Mouse (Mus musculus): ENCODE data around the gene Kif7. TPM values are rescaled to one million over a fixed set of nuclear protein-coding genes. Genes with fewer than 3 reads are reported as not detected.

Kif7 gene
- 1.2 and 1.4 TPM in 2 replicates for polyA plus RNA-seq (2015; fragmentation: Nextera tagmentation; extraction: Ambion mirVana)

DNA sequence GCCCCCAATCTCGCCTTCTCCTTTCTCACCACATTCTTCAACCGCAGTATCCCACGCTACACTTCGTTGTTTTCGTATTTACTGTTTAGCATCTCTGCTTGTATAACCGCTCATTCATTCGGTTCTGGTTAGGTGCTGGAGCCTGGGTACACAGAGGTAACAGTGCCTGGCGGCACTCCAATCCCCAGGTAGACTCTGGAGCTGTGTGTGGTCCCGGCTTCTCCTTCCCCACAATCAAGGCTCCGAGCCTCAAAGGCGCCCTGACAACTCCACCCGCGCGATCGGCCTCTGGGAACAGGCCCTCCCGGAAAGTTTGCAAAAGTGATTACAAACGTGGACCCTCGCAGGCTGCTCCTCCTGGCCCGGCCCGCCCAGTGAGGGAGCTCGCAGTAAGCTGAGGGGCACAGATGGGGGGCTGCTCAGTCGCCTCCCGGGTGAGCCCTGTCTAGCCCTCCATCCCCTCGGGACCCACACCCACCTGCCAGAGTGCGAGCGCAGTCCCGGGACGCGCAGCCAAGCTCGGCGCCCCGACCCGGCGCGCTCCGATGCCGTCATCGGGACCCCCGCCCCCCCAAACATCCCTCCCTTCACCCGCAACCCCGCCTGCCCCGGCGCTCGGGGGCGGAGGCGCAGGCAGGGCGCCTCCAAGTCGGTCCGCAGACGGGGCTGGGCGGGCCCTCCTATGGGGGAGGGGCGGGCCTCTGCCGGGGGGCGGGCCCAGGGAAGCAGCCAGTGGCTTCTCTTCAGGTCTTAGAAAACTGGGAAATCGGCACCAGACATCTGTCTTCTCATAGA, at the start of gene Kif7:
TSS of gene Kif7 (minus strand) at position 534 of the 795 bp plus-strand sequence.
- Histone ChIP-seq H3K9me3 (ENCODE audit: control insufficient read depth, low read length) (no peaks in the 10 kb centered on the region), H3K9ac (ENCODE audit: low read depth, low read length) (peak within 1 kb of the TSS; percentile 80), H3K4me3 (ENCODE audit: low read length) (peak within 1 kb of the TSS; percentile 78), H3K4me1 (ENCODE audit: control insufficient read depth, insufficient read depth, low read length) (peaks cover 10% of the 10 kb centered on the region), H3K36me3 (ENCODE audit: control insufficient read depth, insufficient read depth, low read length) (no peaks in the 10 kb centered on the region), H3K4me2 (ENCODE audit: low read depth, low read length) (peak within 1 kb of the TSS; percentile 88), H3K27ac (ENCODE audit: low read length) (no peak within 1 kb of the TSS), H3K27me3 (replicated peaks; ENCODE audit: control insufficient read depth, insufficient read depth, low read length) (0 out of 2 replicates have a peak, but pooled peaks cover 2% of the 10 kb centered on the region)
- peak; percentile 97 for ATAC-seq
- WGBS = under 1% methylated on average over 45 of the region's 55 CpGs

DNA sequence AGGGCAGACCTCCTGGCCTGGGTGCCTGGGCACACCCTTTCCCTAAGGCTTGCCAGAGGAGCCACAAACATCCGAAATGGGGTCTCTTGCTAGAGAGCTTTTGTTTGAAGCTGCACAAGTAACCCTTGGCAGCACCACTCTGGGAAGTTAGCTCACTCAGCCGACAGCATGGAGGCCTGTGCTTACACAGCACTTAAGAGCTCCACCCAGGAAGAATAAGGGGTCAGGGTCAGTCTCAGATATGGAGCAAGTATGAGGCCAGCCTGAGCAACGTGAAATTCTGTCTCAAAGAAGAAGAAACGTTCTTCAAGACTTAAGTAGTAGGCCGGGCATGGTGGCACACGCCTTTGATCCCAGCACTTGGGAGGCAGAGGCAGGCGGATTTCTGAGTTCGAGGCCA, 46.6 kb upstream of the Kif7 start:
- Histone ChIP-seq H3K27ac (ENCODE audit: low read length) (no peak overlapping the region), H3K9ac (ENCODE audit: low read depth, low read length) (no peak overlapping the region), H3K4me3 (ENCODE audit: low read length) (no peak overlapping the region), H3K27me3 (replicated peaks; ENCODE audit: control insufficient read depth, insufficient read depth, low read length) (no peaks in the 10 kb centered on the region), H3K4me2 (ENCODE audit: low read depth, low read length) (no peak overlapping the region), H3K36me3 (ENCODE audit: control insufficient read depth, insufficient read depth, low read length) (no peaks in the 10 kb centered on the region), H3K9me3 (ENCODE audit: control insufficient read depth, low read length) (no peaks in the 10 kb centered on the region), H3K4me1 (ENCODE audit: control insufficient read depth, insufficient read depth, low read length) (no peaks in the 10 kb centered on the region)
- ATAC-seq = no peak
- 71% methylated on average over 8 of the region's 8 CpGs for WGBS

DNA sequence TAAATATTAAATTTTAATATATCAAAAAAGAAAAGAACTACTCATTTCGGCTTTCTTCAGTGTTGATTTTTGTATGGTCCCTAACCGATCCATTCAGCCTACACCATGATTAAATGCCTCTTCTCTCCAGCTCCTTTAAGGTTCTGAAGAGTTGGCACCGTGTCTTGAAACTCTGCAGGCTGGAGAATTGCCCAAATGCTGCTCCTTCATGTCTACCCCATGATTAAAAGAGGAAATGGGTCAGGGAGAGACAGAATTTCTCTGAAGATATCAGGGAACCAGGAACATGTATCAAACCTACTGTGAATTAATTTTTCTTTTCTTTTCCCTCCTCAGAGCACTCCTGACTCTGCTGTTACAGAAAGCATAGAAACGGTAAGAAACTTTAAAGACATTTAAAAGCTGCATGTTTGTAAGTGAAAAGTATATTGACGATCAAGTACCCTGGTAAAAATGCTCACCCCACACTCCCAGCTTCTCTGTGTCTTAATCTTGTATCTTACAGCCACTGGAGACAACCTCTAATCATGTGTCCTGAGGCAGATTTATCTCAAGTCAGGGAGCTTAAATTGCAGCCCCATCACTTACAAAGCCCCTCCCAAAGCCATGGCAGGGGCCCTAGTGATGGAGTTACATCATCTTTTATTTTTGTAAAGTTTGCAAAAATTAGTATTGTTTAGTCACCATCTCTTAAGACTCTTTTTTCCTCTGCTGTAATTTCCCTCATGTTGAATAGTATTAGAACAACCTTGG, 45.8 kb upstream of the Kif7 start:
- Histone ChIP-seq H3K4me3 (ENCODE audit: low read length) (no peak overlapping the region), H3K4me1 (ENCODE audit: control insufficient read depth, insufficient read depth, low read length) (no peaks in the 10 kb centered on the region), H3K9me3 (ENCODE audit: control insufficient read depth, low read length) (no peaks in the 10 kb centered on the region), H3K36me3 (ENCODE audit: control insufficient read depth, insufficient read depth, low read length) (no peaks in the 10 kb centered on the region), H3K27ac (ENCODE audit: low read length) (no peak overlapping the region), H3K4me2 (ENCODE audit: low read depth, low read length) (no peak overlapping the region), H3K27me3 (replicated peaks; ENCODE audit: control insufficient read depth, insufficient read depth, low read length) (no peaks in the 10 kb centered on the region), H3K9ac (ENCODE audit: low read depth, low read length) (no peak overlapping the region)
- ATAC-seq = no peak
- WGBS = 82% methylated on average over 5 of the region's 5 CpGs

DNA sequence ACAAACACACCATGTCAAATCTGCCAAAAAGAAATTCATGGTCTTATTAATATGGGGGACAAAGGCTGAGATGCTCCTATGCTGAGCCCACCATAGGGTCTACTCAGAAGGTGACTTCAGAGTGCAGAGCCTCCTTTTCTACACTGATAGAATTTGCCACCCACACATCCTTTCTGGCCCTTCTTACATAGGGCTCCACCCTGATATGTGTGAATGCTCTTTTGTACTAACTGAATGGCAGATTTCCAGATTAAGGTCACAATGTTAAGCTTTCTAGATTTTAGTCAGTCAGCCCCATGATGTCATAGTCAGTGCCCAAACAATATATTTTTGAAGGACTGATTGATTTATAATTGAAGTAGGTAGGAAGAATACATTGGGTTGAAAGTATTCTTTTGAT, 44.2 kb upstream of the Kif7 start:
- no peaks in the 10 kb centered on the region for H3K9me3 ChIP-seq (ENCODE audit: control insufficient read depth, low read length)
- no peak for ATAC-seq
- H3K27ac ChIP-seq (ENCODE audit: low read length) = no peak overlapping the region
- H3K4me2 ChIP-seq (ENCODE audit: low read depth, low read length) = no peak overlapping the region
- no peaks in the 10 kb centered on the region for H3K27me3 ChIP-seq (replicated peaks; ENCODE audit: control insufficient read depth, insufficient read depth, low read length)
- no peak overlapping the region for H3K9ac ChIP-seq (ENCODE audit: low read depth, low read length)
- no peaks in the 10 kb centered on the region for H3K36me3 ChIP-seq (ENCODE audit: control insufficient read depth, insufficient read depth, low read length)
- H3K4me1 ChIP-seq (ENCODE audit: control insufficient read depth, insufficient read depth, low read length) = no peaks in the 10 kb centered on the region
- no peak overlapping the region for H3K4me3 ChIP-seq (ENCODE audit: low read length)

DNA sequence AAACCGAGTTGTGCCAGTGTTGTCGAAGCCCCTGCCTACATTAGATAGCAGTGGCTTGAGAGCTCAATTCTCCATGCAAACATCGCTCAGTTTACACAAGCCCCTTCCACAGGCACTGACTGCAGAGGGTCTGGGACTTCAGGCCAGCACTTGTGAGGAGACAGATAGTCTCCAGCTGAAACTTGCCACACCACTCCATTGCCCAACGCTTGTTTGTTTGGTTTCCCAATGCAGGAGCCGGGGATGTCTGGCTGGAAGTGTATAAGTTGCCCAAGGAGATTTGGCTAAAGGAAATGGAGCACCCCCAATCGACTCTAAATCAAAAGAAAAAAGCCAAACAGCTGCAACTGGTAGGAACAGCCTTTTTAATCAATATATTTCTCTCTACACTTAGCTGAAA, 42.7 kb upstream of the Kif7 start:
- ATAC-seq = no peak
- Histone ChIP-seq H3K9ac (ENCODE audit: low read depth, low read length) (no peak overlapping the region), H3K4me3 (ENCODE audit: low read length) (no peak overlapping the region), H3K36me3 (ENCODE audit: control insufficient read depth, insufficient read depth, low read length) (no peaks in the 10 kb centered on the region), H3K4me1 (ENCODE audit: control insufficient read depth, insufficient read depth, low read length) (no peaks in the 10 kb centered on the region), H3K27ac (ENCODE audit: low read length) (no peak overlapping the region), H3K27me3 (replicated peaks; ENCODE audit: control insufficient read depth, insufficient read depth, low read length) (no peaks in the 10 kb centered on the region), H3K4me2 (ENCODE audit: low read depth, low read length) (no peak overlapping the region), H3K9me3 (ENCODE audit: control insufficient read depth, low read length) (no peaks in the 10 kb centered on the region)
- WGBS = 38% methylated on average over 6 of the region's 6 CpGs

DNA sequence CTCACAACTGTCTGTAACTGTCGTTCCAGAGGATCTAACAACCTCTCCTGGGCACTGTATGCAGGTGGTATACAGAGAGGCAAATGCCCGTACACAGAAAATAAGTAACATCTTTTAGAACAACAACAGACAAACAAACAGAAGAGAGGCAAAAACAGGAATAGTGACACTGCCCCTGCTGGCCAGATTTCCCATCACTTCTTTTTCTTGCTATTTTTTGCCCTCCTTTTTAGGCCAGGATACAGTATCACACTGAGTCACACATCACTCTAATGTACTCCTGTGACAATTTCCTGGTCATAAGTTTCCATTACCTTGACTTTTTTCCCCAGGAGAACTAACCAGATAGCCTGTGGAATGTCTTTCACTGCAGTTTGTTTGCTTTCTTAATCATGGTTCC, 40.8 kb upstream of the Kif7 start:
- no peak overlapping the region for H3K9ac ChIP-seq (ENCODE audit: low read depth, low read length)
- H3K9me3 ChIP-seq (ENCODE audit: control insufficient read depth, low read length) = no peaks in the 10 kb centered on the region
- H3K27me3 ChIP-seq (replicated peaks; ENCODE audit: control insufficient read depth, insufficient read depth, low read length) = no peaks in the 10 kb centered on the region
- H3K36me3 ChIP-seq (ENCODE audit: control insufficient read depth, insufficient read depth, low read length) = no peaks in the 10 kb centered on the region
- no peak overlapping the region for H3K27ac ChIP-seq (ENCODE audit: low read length)
- H3K4me2 ChIP-seq (ENCODE audit: low read depth, low read length) = no peak overlapping the region
- ATAC-seq = no peak
- H3K4me3 ChIP-seq (ENCODE audit: low read length) = no peak overlapping the region
- H3K4me1 ChIP-seq (ENCODE audit: control insufficient read depth, insufficient read depth, low read length) = no peaks in the 10 kb centered on the region
- WGBS = 51% methylated on average over 2 of the region's 2 CpGs

- Histone ChIP-seq H3K9me3 (ENCODE audit: control insufficient read depth, low read length) (no peaks in the 10 kb centered on the region), H3K4me2 (ENCODE audit: low read depth, low read length) (no peak overlapping the region), H3K27me3 (replicated peaks; ENCODE audit: control insufficient read depth, insufficient read depth, low read length) (no peaks in the 10 kb centered on the region), H3K36me3 (ENCODE audit: control insufficient read depth, insufficient read depth, low read length) (no peaks in the 10 kb centered on the region), H3K4me3 (ENCODE audit: low read length) (no peak overlapping the region), H3K27ac (ENCODE audit: low read length) (no peak overlapping the region), H3K4me1 (ENCODE audit: control insufficient read depth, insufficient read depth, low read length) (no peaks in the 10 kb centered on the region), H3K9ac (ENCODE audit: low read depth, low read length) (no peak overlapping the region)
- no peak for ATAC-seq
- WGBS = 84% methylated on average over 6 of the region's 6 CpGs
Observed at GRCm38 (mm10) chr7:79749511-79749910, 34.0 kb upstream of the Kif7 start.

GRCm38 (mm10) chr7:79747659-79748058, 32.1 kb upstream of the Kif7 start:
- Histone ChIP-seq H3K9ac (ENCODE audit: low read depth, low read length) (no peak overlapping the region), H3K9me3 (ENCODE audit: control insufficient read depth, low read length) (no peaks in the 10 kb centered on the region), H3K27ac (ENCODE audit: low read length) (no peak overlapping the region), H3K36me3 (ENCODE audit: control insufficient read depth, insufficient read depth, low read length) (no peaks in the 10 kb centered on the region), H3K4me3 (ENCODE audit: low read length) (no peak overlapping the region), H3K4me2 (ENCODE audit: low read depth, low read length) (no peak overlapping the region), H3K4me1 (ENCODE audit: control insufficient read depth, insufficient read depth, low read length) (0 out of 2 replicates have a peak, but pooled peaks cover 7% of the 10 kb centered on the region), H3K27me3 (replicated peaks; ENCODE audit: control insufficient read depth, insufficient read depth, low read length) (no peaks in the 10 kb centered on the region)
- 80% methylated on average over 6 of the region's 6 CpGs for WGBS
- no peak for ATAC-seq

GRCm38 (mm10) chr7:79744585-79744984, 29.1 kb upstream of the Kif7 start:
- 70% methylated on average over 5 of the region's 5 CpGs for WGBS
- Histone ChIP-seq H3K9ac (ENCODE audit: low read depth, low read length) (no peak overlapping the region), H3K4me1 (ENCODE audit: control insufficient read depth, insufficient read depth, low read length) (0 out of 2 replicates have a peak, but pooled peaks cover 7% of the 10 kb centered on the region), H3K4me2 (ENCODE audit: low read depth, low read length) (no peak overlapping the region), H3K27ac (ENCODE audit: low read length) (no peak overlapping the region), H3K36me3 (ENCODE audit: control insufficient read depth, insufficient read depth, low read length) (no peaks in the 10 kb centered on the region), H3K4me3 (ENCODE audit: low read length) (no peak overlapping the region), H3K27me3 (replicated peaks; ENCODE audit: control insufficient read depth, insufficient read depth, low read length) (no peaks in the 10 kb centered on the region), H3K9me3 (ENCODE audit: control insufficient read depth, low read length) (no peaks in the 10 kb centered on the region)
- ATAC-seq = no peak

Data from intestine, embryonic 16.5 days (tissue).